Mouse (Mus musculus) brain, adult 10 weeks (tissue): Measurements from ENCODE around the gene Tmem135. TPM values are rescaled to one million over a fixed set of nuclear protein-coding genes. Genes with fewer than 3 reads are reported as not detected.

Source experiments
- polyA plus RNA-seq: library from polyadenylated mRNA; stranded (reverse); fragments of 350-450 nt; fragmentation: Illumina TruSeq; extraction: RNeasy Lipid Tissue Mini Kit (QIAGEN cat#74804); gene quantifications from one replicate; pipeline ENCODE4 v1.2.3, GENCODE M21; 2015; ENCODE audit warnings: low read depth, low replicate concordance

Gene Tmem135
- polyA plus RNA-seq, result 51.0 TPM

DNA sequence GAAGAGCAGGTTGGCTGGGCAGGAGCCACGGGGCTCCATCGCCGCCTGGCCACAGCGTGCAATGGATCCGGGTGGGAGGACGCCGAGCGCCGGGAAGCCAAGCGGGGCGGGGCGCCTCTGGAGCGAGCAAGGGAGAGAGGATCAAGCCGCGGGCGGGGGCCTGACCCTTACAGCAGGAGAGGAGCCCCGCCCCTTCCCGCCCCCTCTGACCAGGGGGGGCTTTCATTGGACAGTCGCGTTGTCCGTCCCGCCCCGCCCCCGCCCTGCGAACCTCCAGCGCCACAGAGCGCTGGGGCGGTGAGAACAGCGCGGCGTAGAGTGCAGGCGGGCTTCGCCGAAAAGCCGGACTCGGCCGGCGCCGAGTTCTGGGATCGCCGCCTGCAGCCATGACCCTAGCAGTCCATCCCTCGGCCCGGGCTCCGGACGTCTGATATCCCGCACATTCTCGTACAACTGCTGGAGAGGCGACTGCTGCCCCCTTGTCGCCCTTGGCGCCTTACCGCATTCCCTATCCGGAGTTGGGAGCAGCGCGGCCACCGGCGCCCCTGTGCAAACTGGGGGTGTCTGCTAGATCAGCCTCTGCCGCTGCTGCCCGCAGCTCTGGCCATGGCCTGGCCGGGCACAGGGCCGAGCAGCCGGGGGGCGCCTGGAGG is at the start of gene Tmem135, which contains the start of gene Fzd4:
Tmem135 (minus strand) TSS at position 142 of the 653 bp plus-strand sequence.
Fzd4 (plus strand) TSS at position 275 of the 653 bp plus-strand sequence.

Other genes with a start within 250 kb of the Tmem135 start
- 5.5 TPM for gene Fzd4, start 133 bp upstream of the Tmem135 start, polyA plus RNA-seq
- 28.8 TPM for gene Prss23, start 123.0 kb upstream of the Tmem135 start, polyA plus RNA-seq
- 75.2 TPM for gene Me3, start 228.2 kb upstream of the Tmem135 start, polyA plus RNA-seq